Mouse (Mus musculus) forebrain, embryonic 13.5 days (tissue): ENCODE results near the gene Zdhhc25. TPM values are rescaled to one million over a fixed set of nuclear protein-coding genes. Genes with fewer than 3 reads are reported as not detected.

Experiments
- ATAC-seq: fragments of 200-750 bp; cut with Nextera tagmentation; 2 replicates; pipeline ENCODE4 v1.8.0; 2017
- H3K27ac ChIP-seq: fragments of 300-500 bp; sonication (generic); 2 replicates; pipeline ENCODE4 v1.5.1; 2015; ENCODE audit warnings: inconsistent platforms, mild to moderate bottlenecking, moderate library complexity
- H3K27me3 ChIP-seq: fragments of 300-500 bp; sonication (generic); 2 replicates; pipeline ENCODE4 v1.6.1; 2015; ENCODE audit warnings: mild to moderate bottlenecking, inconsistent platforms
- H3K36me3 ChIP-seq: fragments of 300-500 bp; sonication (generic); 2 replicates; pipeline ENCODE4 v1.6.1; 2015; ENCODE audit warnings: mild to moderate bottlenecking, inconsistent platforms; ENCODE audit not compliant: poor library complexity, severe bottlenecking
- H3K4me1 ChIP-seq: fragments of 300-500 bp; sonication (generic); 2 replicates; pipeline ENCODE4 v1.6.1; 2015; ENCODE audit warnings: inconsistent platforms
- H3K4me2 ChIP-seq: fragments of 300-500 bp; sonication (generic); 2 replicates; pipeline ENCODE4 v1.6.1; 2015; ENCODE audit warnings: inconsistent platforms, mild to moderate bottlenecking, moderate library complexity
- H3K4me3 ChIP-seq: fragments of 300-500 bp; sonication (generic); 2 replicates; pipeline ENCODE4 v1.5.1; 2015; ENCODE audit warnings: mild to moderate bottlenecking, inconsistent platforms
- H3K9ac ChIP-seq: fragments of 300-500 bp; sonication (generic); 2 replicates; pipeline ENCODE4 v1.6.1; 2015; ENCODE audit warnings: mild to moderate bottlenecking, inconsistent platforms
- H3K9me3 ChIP-seq: fragments of 300-500 bp; sonication (generic); replicated peaks from 2 replicates; pipeline ENCODE4 v1.6.1; 2016; ENCODE audit warnings: inconsistent platforms
- WGBS: fragments of 180-500 bp; shearing (Covaris S2); methylation state at CpG from one replicate; pipeline ENCODE4 v1.1.7; 2015; 5-methylcytosine and 5-hydroxymethylcytosine counted together
- polyA plus RNA-seq: library from polyadenylated mRNA; unstranded; fragments of >200 nt; fragmentation: Nextera tagmentation; extraction: Ambion mirVana; gene quantifications from 2 replicates; pipeline ENCODE4 v1.2.1, GENCODE M21; 2015

The Zdhhc25 gene
- not detected in 2 replicates for polyA plus RNA-seq

DNA sequence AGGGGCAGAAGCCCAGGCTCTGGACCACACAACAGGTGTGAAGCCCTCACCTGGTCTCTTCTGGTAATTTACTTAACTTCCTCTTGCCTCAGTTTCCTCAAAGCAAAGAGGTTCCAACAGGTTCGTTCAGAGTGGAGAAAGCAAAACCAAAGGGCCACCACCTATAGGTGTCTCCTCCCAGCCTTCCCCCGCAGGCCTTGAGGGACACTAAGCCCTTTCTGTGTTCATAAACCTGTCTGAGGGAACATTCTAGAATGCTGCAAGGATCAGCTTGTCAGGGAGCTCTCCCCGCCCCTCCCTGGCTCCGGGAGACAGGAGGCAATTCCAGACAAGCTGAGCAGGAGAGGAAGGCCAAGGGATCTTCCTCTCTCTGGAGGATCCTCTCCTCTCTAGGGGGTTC, at the start of gene Zdhhc25:
Zdhhc25 (plus strand) TSS at position 301 of the 400 bp plus-strand sequence.
- H3K4me2 ChIP-seq: no peak within 1 kb of the TSS
- H3K9ac ChIP-seq: no peak within 1 kb of the TSS
- H3K27me3 ChIP-seq: 0 out of 2 replicates have a peak, but pooled peaks cover 2% of the 10 kb centered on the region
- ATAC-seq: no peak
- H3K4me1 ChIP-seq: no peaks in the 10 kb centered on the region
- H3K27ac ChIP-seq: no peak within 1 kb of the TSS
- no peaks in the 10 kb centered on the region for H3K9me3 ChIP-seq
- H3K4me3 ChIP-seq: no peak within 1 kb of the TSS
- WGBS: 89% methylated on average over 4 of the region's 4 CpGs
- no peaks in the 10 kb centered on the region for H3K36me3 ChIP-seq

DNA sequence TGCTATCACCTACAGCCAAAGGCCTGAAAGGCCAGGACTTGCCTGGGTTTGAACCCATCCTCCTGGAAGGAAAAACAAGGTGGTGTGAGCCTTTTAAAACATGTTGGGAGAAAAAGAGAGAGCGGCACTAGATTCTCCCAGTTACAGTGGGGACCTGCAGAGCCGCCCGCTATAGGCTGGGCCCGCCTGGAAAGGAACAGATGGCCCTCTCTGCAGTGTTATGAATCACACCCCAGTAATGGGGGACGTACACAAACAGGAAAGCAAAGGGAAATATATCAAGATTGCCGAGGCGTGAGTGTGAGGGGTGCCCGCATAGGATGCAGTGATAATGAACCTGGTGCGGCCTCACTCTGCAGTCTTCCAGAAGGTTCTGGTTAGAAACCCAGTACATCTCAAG, 47.2 kb upstream of the Zdhhc25 start:
- Histone ChIP-seq H3K4me3 (no peak overlapping the region), H3K9ac (no peak overlapping the region), H3K36me3 (no peaks in the 10 kb centered on the region), H3K27ac (no peak overlapping the region), H3K27me3 (peaks cover 8% of the 10 kb centered on the region; the same call in 1 of the 2 replicates), H3K4me1 (no peaks in the 10 kb centered on the region), H3K4me2 (no peak overlapping the region), H3K9me3 (no peaks in the 10 kb centered on the region)
- 73% methylated on average over 9 of the region's 9 CpGs for WGBS
- ATAC-seq: no peak

DNA sequence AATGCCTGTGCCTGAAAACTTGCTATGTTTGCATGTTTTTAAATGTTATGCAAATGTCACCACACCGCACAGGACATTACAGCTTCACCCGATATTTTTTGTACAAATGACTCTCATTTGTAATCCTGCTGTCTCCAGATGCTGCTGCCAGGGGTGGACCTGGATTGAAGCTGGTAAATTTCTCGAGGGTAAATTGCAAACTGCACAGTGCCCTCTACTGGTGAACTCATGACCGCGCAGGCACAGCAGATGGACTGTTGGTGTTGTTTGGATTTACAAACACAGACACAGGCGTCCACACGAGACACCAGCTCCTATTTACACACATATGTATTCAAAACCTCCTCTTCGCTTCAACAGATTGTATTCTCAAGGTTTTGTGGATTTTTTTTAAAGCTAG, 44.6 kb upstream of the Zdhhc25 start:
- 14% methylated on average over 8 of the region's 8 CpGs for WGBS

DNA sequence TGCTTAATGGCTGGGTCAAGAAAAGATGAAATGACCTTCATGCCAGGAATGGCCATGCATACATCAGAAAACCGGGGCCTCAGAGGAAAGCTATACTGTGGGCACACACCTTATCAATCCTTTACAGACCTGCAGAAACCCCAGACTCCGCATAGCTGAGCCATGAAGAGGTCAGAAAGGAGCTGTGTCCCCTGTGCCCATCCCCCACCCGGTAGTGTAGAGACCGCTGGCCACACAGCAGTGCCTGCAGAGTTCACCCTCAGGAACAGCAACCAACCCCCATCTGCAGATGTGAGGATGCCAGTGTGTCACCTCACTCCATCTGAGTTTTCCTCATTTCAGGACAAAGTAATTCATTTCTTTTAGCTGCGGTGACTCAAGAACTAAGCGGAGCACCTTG, 39.5 kb upstream of the Zdhhc25 start:
- no peaks in the 10 kb centered on the region for H3K9me3 ChIP-seq
- no peak overlapping the region for H3K27ac ChIP-seq
- H3K4me3 ChIP-seq: no peak overlapping the region
- no peak overlapping the region for H3K9ac ChIP-seq
- H3K27me3 ChIP-seq: peaks cover 6% of the 10 kb centered on the region
- H3K36me3 ChIP-seq: no peaks in the 10 kb centered on the region
- peaks cover 13% of the 10 kb centered on the region for H3K4me1 ChIP-seq
- H3K4me2 ChIP-seq: no peak overlapping the region
- 73% methylated on average over 6 of the region's 6 CpGs for WGBS
- no peak for ATAC-seq

More for the DNA sequence above, 44.6 kb upstream of the Zdhhc25 start:
- Histone ChIP-seq H3K4me3 (no peak overlapping the region), H3K9me3 (no peaks in the 10 kb centered on the region), H3K4me2 (no peak overlapping the region), H3K36me3 (no peaks in the 10 kb centered on the region), H3K9ac (no peak overlapping the region), H3K4me1 (peaks cover under 1% of the 10 kb centered on the region), H3K27ac (no peak overlapping the region), H3K27me3 (peaks cover 9% of the 10 kb centered on the region)
- no peak for ATAC-seq

DNA sequence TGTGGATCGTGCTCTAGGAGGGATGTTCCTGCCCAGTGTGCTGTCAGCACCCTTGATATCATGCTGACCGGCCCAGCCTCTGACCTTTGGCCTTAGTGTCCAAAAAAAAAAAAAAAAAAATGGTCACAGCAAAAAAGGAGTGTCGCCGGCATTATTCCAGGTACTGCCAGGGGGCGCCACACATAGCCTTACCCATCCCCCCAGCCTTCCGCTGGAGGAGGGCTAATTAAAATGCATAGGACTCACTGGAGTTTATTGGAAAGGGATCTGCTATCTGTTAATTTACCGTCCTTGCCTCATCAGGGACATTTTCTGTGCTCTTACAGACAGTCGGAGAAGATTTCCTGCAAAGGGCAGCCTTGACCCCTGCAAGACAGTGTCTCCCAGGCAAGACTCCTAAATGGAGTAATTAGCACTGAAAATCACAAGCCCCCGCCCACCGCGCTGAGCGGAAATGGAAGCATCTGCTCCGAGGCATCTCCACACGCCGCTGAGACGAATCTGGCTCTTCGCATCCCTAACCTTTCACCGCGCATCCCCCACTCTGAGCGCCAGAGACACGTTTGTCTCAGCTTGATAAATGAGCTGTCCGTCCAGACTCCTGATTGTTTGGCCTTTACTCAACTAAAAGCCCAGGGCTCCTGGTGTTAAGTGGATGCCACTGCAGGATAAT, 38.9 kb upstream of the Zdhhc25 start:
- Histone ChIP-seq H3K4me1 (peaks cover 13% of the 10 kb centered on the region), H3K4me3 (peak overlapping the region; percentile 6; the same call in 1 of the 2 replicates), H3K9me3 (no peaks in the 10 kb centered on the region), H3K4me2 (peak overlapping the region; percentile 50), H3K27me3 (peaks cover 6% of the 10 kb centered on the region), H3K27ac (no peak overlapping the region), H3K9ac (no peak overlapping the region), H3K36me3 (no peaks in the 10 kb centered on the region)
- WGBS: 6% methylated on average over 22 of the region's 22 CpGs
- ATAC-seq: peak; percentile 43; the same call in 1 of the 2 replicates

DNA sequence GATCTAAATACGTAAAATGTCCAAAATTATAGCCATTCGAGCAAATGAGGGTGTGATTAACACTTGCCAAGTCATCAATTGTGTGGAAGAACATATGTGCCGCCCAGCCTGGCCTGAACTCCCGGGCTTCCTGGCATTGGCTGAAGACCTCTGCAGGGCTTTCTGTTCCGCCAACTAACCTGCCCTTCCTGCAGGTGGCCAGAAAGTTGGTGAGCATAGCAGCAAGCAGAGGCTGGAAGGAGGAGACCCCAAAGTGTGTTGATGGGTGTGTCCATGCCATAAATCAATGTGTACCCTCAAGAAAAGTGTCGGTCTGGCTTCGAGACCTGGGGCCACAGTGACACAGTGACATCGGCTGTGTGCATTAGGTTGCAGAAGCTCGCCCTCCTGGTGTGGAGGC, 34.8 kb upstream of the Zdhhc25 start:
- Histone ChIP-seq H3K27me3 (peaks cover 5% of the 10 kb centered on the region; the same call in 1 of the 2 replicates), H3K4me2 (no peak overlapping the region), H3K4me1 (peaks cover 13% of the 10 kb centered on the region), H3K9me3 (no peaks in the 10 kb centered on the region), H3K27ac (no peak overlapping the region), H3K9ac (no peak overlapping the region), H3K36me3 (no peaks in the 10 kb centered on the region), H3K4me3 (no peak overlapping the region)
- 91% methylated on average over 9 of the region's 9 CpGs for WGBS
- ATAC-seq: no peak

DNA sequence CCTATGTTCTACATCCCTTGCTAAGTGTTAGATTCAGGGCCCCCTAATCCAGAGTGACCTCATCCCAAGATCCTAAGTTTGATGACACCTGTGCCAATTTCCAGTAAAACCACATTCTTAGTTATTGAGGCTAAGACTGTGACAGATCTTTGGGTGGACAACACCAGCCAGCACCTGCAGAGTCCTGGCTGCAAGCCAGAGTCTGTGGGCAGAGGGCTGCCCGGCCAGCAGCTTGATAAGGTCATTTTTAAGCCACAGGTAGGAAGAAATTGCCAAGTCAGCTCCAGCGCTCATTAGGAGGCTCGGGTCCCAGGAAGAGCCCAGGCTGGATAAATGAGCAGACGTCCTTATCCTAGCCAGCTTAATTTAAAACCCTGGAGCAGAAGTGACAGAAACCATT, 34.3 kb upstream of the Zdhhc25 start:
- no peak for ATAC-seq
- 65% methylated on average over 4 of the region's 4 CpGs for WGBS

DNA sequence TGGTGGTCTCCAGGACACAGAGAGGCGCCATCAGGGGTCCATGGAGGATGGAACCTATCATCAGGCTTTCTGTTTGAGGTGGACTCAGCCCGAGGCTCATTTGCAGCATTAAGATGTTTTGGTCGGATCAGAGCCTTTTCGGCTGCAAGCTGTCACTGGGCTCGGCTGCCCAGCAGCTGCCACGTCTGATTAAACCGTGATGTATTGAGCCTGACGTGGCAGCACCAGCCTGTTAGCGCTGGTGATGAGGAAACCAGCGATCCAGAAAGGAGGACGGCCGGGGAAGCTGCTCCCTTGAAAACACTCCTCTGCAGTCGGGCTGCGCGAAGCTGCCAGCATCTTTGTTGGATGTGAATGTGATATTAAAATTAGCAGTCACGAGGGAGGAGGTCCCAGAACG, 29.4 kb upstream of the Zdhhc25 start:
- H3K9ac ChIP-seq: no peak overlapping the region
- H3K4me2 ChIP-seq: no peak overlapping the region
- no peak overlapping the region for H3K27ac ChIP-seq
- H3K9me3 ChIP-seq: no peaks in the 10 kb centered on the region
- no peak for ATAC-seq
- H3K27me3 ChIP-seq: no peaks in the 10 kb centered on the region
- no peaks in the 10 kb centered on the region for H3K36me3 ChIP-seq
- H3K4me3 ChIP-seq: no peak overlapping the region
- H3K4me1 ChIP-seq: no peaks in the 10 kb centered on the region; the same call in 1 of the 2 replicates
- WGBS: 62% methylated on average over 17 of the region's 17 CpGs

More for the DNA sequence above, 34.3 kb upstream of the Zdhhc25 start:
- Histone ChIP-seq H3K36me3 (no peaks in the 10 kb centered on the region), H3K4me2 (no peak overlapping the region), H3K27ac (no peak overlapping the region), H3K4me1 (peaks cover 9% of the 10 kb centered on the region), H3K4me3 (no peak overlapping the region), H3K9me3 (no peaks in the 10 kb centered on the region), H3K9ac (no peak overlapping the region), H3K27me3 (0 out of 2 replicates have a peak, but pooled peaks cover under 1% of the 10 kb centered on the region)

DNA sequence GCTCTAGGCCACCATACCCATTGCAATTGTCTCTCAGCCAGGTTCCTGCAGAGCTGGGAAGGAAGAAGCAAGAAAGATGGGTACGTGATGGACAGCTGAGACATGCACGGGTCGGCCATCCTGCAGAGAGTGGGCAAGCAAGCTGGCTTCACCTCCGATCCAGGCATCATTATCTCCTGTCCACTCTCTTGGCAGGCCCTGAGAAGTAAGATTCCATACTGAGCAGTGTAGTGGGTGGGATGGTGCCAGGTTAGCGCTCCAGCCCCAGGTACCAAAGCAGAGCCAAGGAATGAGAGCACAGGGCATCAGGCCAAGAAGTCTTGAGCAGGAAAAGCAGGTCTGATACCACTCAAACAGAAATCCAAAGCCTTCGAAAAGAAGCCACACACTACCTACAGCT, 20.6 kb upstream of the Zdhhc25 start:
- Histone ChIP-seq H3K27me3 (no peaks in the 10 kb centered on the region), H3K9me3 (no peaks in the 10 kb centered on the region), H3K9ac (no peak overlapping the region), H3K4me1 (no peaks in the 10 kb centered on the region), H3K36me3 (no peaks in the 10 kb centered on the region), H3K4me3 (no peak overlapping the region), H3K27ac (no peak overlapping the region), H3K4me2 (no peak overlapping the region)
- no peak for ATAC-seq
- WGBS: 93% methylated on average over 6 of the region's 6 CpGs

DNA sequence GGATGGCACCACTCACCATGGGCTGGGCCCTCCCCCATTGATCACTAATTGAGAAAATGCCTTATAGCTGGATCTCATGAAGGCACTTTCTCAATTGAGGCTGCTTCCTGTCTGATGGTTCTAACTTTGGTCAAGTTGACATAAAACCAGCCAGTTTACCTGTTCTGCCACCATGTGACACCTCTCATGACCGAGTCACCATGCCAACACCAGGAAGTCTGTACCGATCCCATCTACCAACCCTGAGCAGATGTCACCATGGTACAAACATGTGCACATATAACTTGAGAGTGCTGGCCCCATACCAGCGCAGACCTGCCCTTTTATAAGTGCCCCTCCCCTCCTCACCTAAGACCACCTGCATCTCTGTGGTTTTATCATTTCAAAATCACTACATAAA, 2.4 kb downstream of the Zdhhc25 start:
- H3K27ac ChIP-seq: no peak overlapping the region
- no peaks in the 10 kb centered on the region for H3K36me3 ChIP-seq
- no peaks in the 10 kb centered on the region for H3K27me3 ChIP-seq
- H3K4me1 ChIP-seq: no peaks in the 10 kb centered on the region
- ATAC-seq: no peak
- H3K4me3 ChIP-seq: no peak overlapping the region
- H3K9me3 ChIP-seq: no peaks in the 10 kb centered on the region
- H3K9ac ChIP-seq: no peak overlapping the region
- WGBS: 90% methylated on average over 3 of the region's 3 CpGs
- H3K4me2 ChIP-seq: no peak overlapping the region

DNA sequence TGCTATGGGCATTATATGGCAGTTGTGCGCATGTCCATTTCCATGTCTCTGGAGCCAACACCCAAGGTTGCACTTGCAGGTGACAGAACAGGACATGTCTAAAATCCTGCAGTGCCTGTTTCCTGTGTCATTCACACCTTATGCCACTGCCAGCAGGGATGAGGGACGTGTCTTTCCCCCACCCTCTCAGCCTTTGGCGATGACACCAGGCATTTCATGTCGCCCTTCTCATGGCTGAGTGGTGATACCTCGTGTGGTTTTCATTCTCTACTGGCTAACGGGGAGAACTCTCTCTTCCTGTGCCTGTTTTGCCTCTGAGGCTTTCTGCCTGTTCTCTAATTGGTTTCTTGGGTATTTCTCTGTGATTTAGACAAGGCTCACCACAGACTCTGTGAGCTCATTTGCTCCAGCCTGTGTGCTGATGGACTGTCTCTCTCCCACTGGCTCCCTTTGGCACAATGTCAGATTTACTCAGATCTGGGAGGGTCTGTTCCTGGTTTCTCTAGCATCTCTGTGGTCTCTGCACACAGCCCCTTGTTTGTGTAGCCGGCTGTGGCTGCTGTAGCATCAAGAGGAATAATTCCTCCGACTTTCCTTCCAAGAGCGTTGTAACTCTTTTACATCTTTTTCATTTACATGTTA, 3.1 kb downstream of the Zdhhc25 start:
- no peaks in the 10 kb centered on the region for H3K4me1 ChIP-seq
- H3K4me2 ChIP-seq: no peak overlapping the region
- H3K36me3 ChIP-seq: no peaks in the 10 kb centered on the region
- H3K27ac ChIP-seq: no peak overlapping the region
- H3K4me3 ChIP-seq: no peak overlapping the region
- 83% methylated on average over 9 of the region's 9 CpGs for WGBS
- H3K9me3 ChIP-seq: no peaks in the 10 kb centered on the region
- ATAC-seq: no peak
- no peaks in the 10 kb centered on the region for H3K27me3 ChIP-seq
- H3K9ac ChIP-seq: no peak overlapping the region

DNA sequence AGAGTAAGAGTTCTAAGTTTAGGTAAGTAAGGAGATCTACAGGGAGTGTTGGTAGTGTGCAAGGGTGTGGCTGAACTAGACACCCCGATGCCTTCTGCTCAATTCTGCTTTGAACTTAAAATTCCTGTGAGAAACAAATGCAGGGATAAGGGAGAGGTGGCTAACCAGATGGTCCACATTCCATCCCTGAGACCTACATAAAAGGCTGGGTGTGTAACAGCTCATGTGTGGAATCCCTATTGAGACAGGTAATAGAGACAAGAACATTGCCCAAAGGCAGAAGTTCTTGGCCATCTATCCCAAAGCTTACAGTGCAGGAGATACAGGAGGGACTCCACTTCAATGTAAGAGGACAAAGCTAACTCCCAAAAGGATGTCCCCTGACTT, 3.6 kb downstream of the Zdhhc25 start:
- 86% methylated on average over 1 of the region's 1 CpGs for WGBS
- Histone ChIP-seq H3K4me1 (no peaks in the 10 kb centered on the region), H3K36me3 (no peaks in the 10 kb centered on the region), H3K9ac (no peak overlapping the region), H3K27ac (no peak overlapping the region), H3K4me2 (no peak overlapping the region), H3K9me3 (no peaks in the 10 kb centered on the region), H3K27me3 (no peaks in the 10 kb centered on the region), H3K4me3 (no peak overlapping the region)
- ATAC-seq: no peak
